Mouse (Mus musculus) CD4-positive, CD25-positive, alpha-beta regulatory T cell, adult 2 months (primary cell): ENCODE results near the gene Sparcl1.

Source experiments
- DNase-seq: peaks from one replicate; pipeline ENCODE4 v3.0.0-alpha.2; 2012; ENCODE audit warnings: low read depth, low spot score

The Sparcl1 gene

GRCm38 (mm10) chr5:104113491-104114172 is at the start of gene Sparcl1:
Gene Sparcl1, minus strand, starts transcription at chr5:104113733.
- no peak for DNase-seq

GRCm38 (mm10) chr5:104161390-104161789 is 47.9 kb upstream of the Sparcl1 start:
- DNase-seq = no peak

- no peak for DNase-seq
These were observed 47.0 kb upstream of the Sparcl1 start for GRCm38 (mm10) chr5:104160581-104160980.

GRCm38 (mm10) chr5:104158332-104159052 is 45.0 kb upstream of the Sparcl1 start:
- no peak for DNase-seq

GRCm38 (mm10) chr5:104157701-104158100 is 44.2 kb upstream of the Sparcl1 start:
- DNase-seq = no peak

- DNase-seq = no peak
These were observed 36.7 kb upstream of the Sparcl1 start for GRCm38 (mm10) chr5:104150196-104150595.

- no peak for DNase-seq
These were observed 35.8 kb upstream of the Sparcl1 start for GRCm38 (mm10) chr5:104149349-104149748.

GRCm38 (mm10) chr5:104144057-104144456 is 30.5 kb upstream of the Sparcl1 start:
- DNase-seq = no peak

- DNase-seq = no peak
These were observed 27.5 kb upstream of the Sparcl1 start for GRCm38 (mm10) chr5:104141067-104141466.

GRCm38 (mm10) chr5:104137920-104138541 is 24.5 kb upstream of the Sparcl1 start:
- DNase-seq = no peak

- DNase-seq = no peak
These were observed 20.2 kb upstream of the Sparcl1 start for GRCm38 (mm10) chr5:104133752-104134151.

GRCm38 (mm10) chr5:104131544-104131943 is 18.0 kb upstream of the Sparcl1 start:
- no peak for DNase-seq

GRCm38 (mm10) chr5:104130891-104131290 is 17.4 kb upstream of the Sparcl1 start:
- no peak for DNase-seq

- DNase-seq = no peak
These were observed 14.9 kb upstream of the Sparcl1 start for GRCm38 (mm10) chr5:104128281-104129031.

GRCm38 (mm10) chr5:104127351-104127750 is 13.8 kb upstream of the Sparcl1 start:
- DNase-seq = no peak

- DNase-seq = no peak
These were observed 13.2 kb upstream of the Sparcl1 start for GRCm38 (mm10) chr5:104126561-104127320.

GRCm38 (mm10) chr5:104124016-104124658 is 10.6 kb upstream of the Sparcl1 start:
- no peak for DNase-seq

GRCm38 (mm10) chr5:104115890-104116289 is 2.4 kb upstream of the Sparcl1 start:
- DNase-seq = no peak

GRCm38 (mm10) chr5:104115118-104115517 is 1.6 kb upstream of the Sparcl1 start:
- no peak for DNase-seq

- DNase-seq = no peak
These were observed 1.0 kb downstream of the Sparcl1 start for GRCm38 (mm10) chr5:104112511-104112910.

- no peak for DNase-seq
These were observed 1.5 kb downstream of the Sparcl1 start for GRCm38 (mm10) chr5:104112016-104112415.
